Mouse (Mus musculus): ENCODE results near the gene Dmrtc1c2.
"Not testable (repeated sequence)": the region's sequence is repeated elsewhere in the genome, so short reads cannot be mapped to it uniquely, and the experiment has no call there.

- TF ChIP-seq CTCF (conservative IDR thresholded peaks at IDR 0.05; ENCODE audit: insufficient read depth, insufficient read length, low read depth, low read length); POLR2A (IDR thresholded peaks at IDR 0.05; ENCODE audit: low read depth, low read length): not testable (repeated sequence)
These were observed at the start of gene Dmrtc1c2 for GRCm38 (mm10) chrX:102854516-102854915.
